Mouse (Mus musculus) ES-Bruce4 (cell line): Measurements from ENCODE around the gene Sec14l2.

Experiments
- CTCF ChIP-seq: IDR thresholded peaks from one replicate; pipeline ENCODE4 v1.8.1; 2011; ENCODE audit warnings: low read depth, low read length
- EP300 ChIP-seq: IDR thresholded peaks from 2 replicates; pipeline ENCODE4 v1.6.1; 2011; ENCODE audit warnings: low read depth, low read length; ENCODE audit not compliant: insufficient read depth
- POLR2A ChIP-seq: IDR thresholded peaks from one replicate; pipeline ENCODE4 v1.8.1; 2011; ENCODE audit warnings: low read length; ENCODE audit not compliant: insufficient read depth

GRCm38 (mm10) chr11:4153694-4154093 lies 30.5 kb upstream of the Sec14l2 start:
- no peak for TF ChIP-seq CTCF
- TF ChIP-seq POLR2A, result no peak
- TF ChIP-seq EP300, result no peak
